Mouse (Mus musculus): ENCODE measurements around the gene Atat1. TPM values are rescaled to one million over a fixed set of nuclear protein-coding genes. Genes with fewer than 3 reads are reported as not detected.

Gene Atat1
- total and polyA plus RNA-seq, 3 experiments: 6.0 to 22.0 (median 6.0) TPM

DNA sequence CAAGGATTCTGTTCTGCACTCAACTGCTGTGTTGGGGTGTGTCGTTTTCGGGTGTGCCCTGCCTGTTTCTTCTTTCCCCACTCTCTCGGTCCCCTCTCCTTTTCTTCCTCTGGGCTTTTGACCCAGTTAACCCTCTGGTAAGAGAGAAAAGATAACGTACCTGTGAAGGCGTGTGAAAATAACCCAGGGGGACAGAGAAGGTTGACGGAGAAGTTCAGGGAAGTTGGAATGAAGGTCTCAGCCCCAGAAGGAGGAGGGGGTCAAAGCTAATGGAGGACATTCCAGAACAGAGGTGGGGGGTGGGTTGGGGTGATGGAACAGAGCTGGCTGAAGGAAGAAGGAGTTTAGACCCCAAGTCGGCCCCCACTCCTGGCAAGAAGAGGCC lies 40.9 kb downstream of the Atat1 start:
- no peak for TF ChIP-seq EP300 (IDR thresholded peaks at IDR 0.05; ENCODE audit: insufficient read depth, low read depth, low read length)
- no peak for TF ChIP-seq CTCF (IDR thresholded peaks at IDR 0.05)
- no peak for TF ChIP-seq POLR2A (IDR thresholded peaks at IDR 0.05; ENCODE audit: insufficient read depth, low read depth, low read length)
- Histone ChIP-seq H3K9ac (ENCODE audit: low read depth, low read length) (peak overlapping the region; percentile 91), H3K27ac (peak overlapping the region; percentile 98), H3K79me2 (replicated peaks; ENCODE audit: control insufficient read depth, insufficient read depth, low read length) (no peaks in the 10 kb centered on the region), H3K27me3 (ENCODE audit: control insufficient read depth, insufficient read depth, low read length) (no peaks in the 10 kb centered on the region), H3K4me3 (peak overlapping the region; percentile 61), H3K36me3 (ENCODE audit: control insufficient read depth, insufficient read depth, low read length) (peaks cover 4% of the 10 kb centered on the region; the same call in 1 of the 2 replicates), H3K4me1 (ENCODE audit: control insufficient read depth, insufficient read depth, low read length) (peaks cover 15% of the 10 kb centered on the region)
- intact Hi-C loops (cut with DNase I): no loop called here
- 7% methylated on average over 7 of the region's 7 CpGs for WGBS
- no peak for DNase-seq

DNA sequence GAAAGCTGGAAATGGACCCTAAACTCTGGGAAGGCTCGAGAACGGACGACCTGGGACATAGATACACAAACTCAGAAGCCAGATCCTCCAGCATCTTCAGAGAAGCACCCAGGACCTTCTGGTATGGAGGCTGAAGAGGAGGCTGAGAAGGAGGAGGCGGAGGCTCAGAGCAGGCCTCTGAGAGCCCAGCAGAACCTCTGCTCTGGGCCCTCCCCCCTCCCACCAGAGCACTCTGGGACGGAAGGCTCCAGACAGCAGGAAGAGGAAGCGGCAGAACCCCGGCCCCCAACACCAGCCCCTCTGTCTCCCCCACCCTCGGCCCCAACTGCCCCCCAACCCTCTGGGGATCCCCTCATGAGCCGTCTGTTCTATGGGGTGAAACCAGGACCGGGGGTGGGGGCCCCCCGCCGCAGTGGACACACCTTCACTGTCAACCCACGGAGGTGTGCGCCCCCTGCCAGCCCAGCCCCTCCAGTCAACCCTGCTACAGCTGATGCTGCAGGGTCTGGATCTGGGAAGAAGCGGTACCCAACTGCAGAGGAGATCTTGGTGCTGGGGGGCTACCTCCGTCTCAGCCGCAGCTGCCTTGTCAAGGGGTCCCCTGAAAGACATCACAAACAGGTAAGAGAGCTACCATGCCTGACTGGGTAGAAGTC lies 41.6 kb downstream of the Atat1 start:
- TF ChIP-seq POLR2A (IDR thresholded peaks at IDR 0.05; ENCODE audit: insufficient read depth, low read depth, low read length): no peak; the same call in 1 of the 2 replicates
- TF ChIP-seq CTCF (IDR thresholded peaks at IDR 0.05): no peak
- peak; percentile 59 to 73 for DNase-seq
- WGBS: 19% methylated on average over 13 of the region's 17 CpGs

DNA sequence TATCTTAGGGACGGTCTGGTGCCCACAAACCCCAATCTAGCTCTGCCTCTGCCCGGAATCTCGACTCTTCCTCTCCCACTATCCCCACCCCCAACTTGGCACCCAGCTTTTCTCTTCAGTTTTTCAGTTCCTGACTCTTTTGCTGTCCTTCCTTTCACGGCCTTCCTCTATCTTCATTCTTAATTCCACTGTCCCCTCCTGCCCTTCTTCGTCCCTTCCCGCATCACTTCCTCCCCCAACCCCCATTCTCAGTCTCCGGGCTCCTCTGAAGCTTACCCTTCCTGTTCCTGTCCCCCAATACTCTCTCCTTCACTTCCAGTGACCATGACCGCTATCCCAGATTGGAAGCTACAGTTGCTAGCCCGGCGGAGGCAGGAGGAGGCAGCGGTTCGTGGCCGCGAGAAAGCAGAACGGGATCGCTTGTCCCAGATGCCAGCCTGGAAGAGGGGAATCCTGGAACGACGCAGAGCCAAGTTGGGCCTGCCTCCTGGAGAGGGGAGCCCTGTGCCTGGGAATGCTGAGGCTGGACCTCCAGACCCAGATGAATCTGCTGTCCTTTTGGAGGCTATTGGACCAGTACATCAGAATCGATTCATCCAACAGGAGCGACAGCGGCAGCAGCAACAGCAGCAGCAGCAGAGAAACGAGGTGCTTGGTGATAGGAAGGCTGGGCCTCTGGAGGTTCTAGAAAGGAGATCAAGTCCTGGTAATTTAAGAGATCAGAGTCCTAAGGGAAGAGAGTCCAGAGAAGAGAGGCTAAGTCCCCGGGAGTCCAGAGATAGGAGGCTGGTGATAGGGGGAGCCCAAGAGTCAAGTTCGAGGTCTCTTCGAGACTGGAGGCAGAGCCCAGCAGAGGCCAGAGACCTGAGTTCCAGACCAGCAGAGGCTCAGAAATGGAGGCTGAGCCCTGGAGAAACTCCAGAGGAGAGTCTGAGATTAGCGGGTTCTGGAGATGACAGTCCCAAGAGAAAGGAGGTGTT lies 42.7 kb downstream of the Atat1 start:
- peak; percentile 69 to 76 for DNase-seq
- Histone ChIP-seq H3K27ac (peak overlapping the region; percentile 98), H3K27me3 (ENCODE audit: control insufficient read depth, insufficient read depth, low read length) (no peaks in the 10 kb centered on the region), H3K9ac (ENCODE audit: low read depth, low read length) (peak overlapping the region; percentile 98), H3K79me2 (replicated peaks; ENCODE audit: control insufficient read depth, insufficient read depth, low read length) (no peaks in the 10 kb centered on the region), H3K36me3 (ENCODE audit: control insufficient read depth, insufficient read depth, low read length) (no peaks in the 10 kb centered on the region), H3K4me3 (peak overlapping the region; percentile 61), H3K4me1 (ENCODE audit: control insufficient read depth, insufficient read depth, low read length) (peaks cover 9% of the 10 kb centered on the region)
- 15% methylated on average over 26 of the region's 26 CpGs for WGBS
- TF ChIP-seq CTCF (IDR thresholded peaks at IDR 0.05) (peak; percentile 67), POLR2A (IDR thresholded peaks at IDR 0.05; ENCODE audit: insufficient read depth, low read depth, low read length) (no peak)
- intact Hi-C loops (cut with DNase I): loop anchor here (2.0 kb wide), 1 partner anchor 50 kb away; the partner anchor contains the start of genes Mrps18b and Ppp1r10

More for the DNA sequence above, 41.6 kb downstream of the Atat1 start:
- intact Hi-C loops (cut with DNase I): no loop called here
- Histone ChIP-seq H3K27me3 (ENCODE audit: control insufficient read depth, insufficient read depth, low read length) (no peaks in the 10 kb centered on the region), H3K27ac (peak overlapping the region; percentile 98), H3K9ac (ENCODE audit: low read depth, low read length) (peak overlapping the region; percentile 91), H3K4me3 (peak overlapping the region; percentile 61), H3K79me2 (replicated peaks; ENCODE audit: control insufficient read depth, insufficient read depth, low read length) (no peaks in the 10 kb centered on the region), H3K4me1 (ENCODE audit: control insufficient read depth, insufficient read depth, low read length) (peaks cover 12% of the 10 kb centered on the region), H3K36me3 (ENCODE audit: control insufficient read depth, insufficient read depth, low read length) (peaks cover 3% of the 10 kb centered on the region; the same call in 1 of the 2 replicates)

DNA sequence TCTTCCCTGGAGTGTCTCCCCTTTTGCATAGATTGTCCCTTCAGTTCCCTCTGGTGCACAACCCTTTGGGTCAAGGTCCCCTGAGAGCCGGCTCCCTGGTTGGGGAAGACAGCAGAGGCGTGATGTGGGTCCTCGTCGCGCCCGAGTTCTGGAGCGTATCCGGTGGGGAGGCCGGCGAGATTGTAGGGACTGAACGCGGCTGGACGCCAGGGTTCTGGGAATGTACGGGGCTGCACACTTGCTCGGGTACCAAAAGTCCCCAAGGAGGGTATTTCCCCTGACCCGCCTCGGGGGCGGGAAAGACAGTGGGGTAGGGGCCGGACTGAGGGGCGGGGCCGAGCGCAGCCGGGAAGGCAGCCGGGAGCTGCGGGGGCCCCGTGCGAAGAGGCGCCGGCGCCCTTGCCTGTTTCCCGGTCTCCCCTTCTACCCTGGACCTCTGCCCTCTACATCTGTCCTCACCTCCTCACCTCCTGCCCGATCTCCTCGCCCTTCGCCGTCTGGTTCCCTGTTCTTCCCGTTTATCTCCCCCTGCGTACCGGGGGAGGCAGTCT lies 43.5 kb downstream of the Atat1 start:
- intact Hi-C loops (cut with DNase I): loop anchor here (2.0 kb wide), 1 partner anchor 50 kb away; the partner anchor contains the start of genes Mrps18b and Ppp1r10
- Histone ChIP-seq H3K4me3 (peak overlapping the region; percentile 61), H3K9ac (ENCODE audit: low read depth, low read length) (peak overlapping the region; percentile 98), H3K79me2 (replicated peaks; ENCODE audit: control insufficient read depth, insufficient read depth, low read length) (no peaks in the 10 kb centered on the region), H3K4me1 (ENCODE audit: control insufficient read depth, insufficient read depth, low read length) (peaks cover 7% of the 10 kb centered on the region), H3K36me3 (ENCODE audit: control insufficient read depth, insufficient read depth, low read length) (no peaks in the 10 kb centered on the region), H3K27me3 (ENCODE audit: control insufficient read depth, insufficient read depth, low read length) (no peaks in the 10 kb centered on the region), H3K27ac (peak overlapping the region; percentile 98)
- 1% methylated on average over 37 of the region's 38 CpGs for WGBS
- TF ChIP-seq POLR2A (IDR thresholded peaks at IDR 0.05; ENCODE audit: insufficient read depth, low read depth, low read length): peak; percentile 72
- no peak; the same call in 1 of the 2 replicates for TF ChIP-seq EP300 (IDR thresholded peaks at IDR 0.05; ENCODE audit: insufficient read depth, low read depth, low read length)
- TF ChIP-seq CTCF (IDR thresholded peaks at IDR 0.05): no peak
- DNase-seq: peak; percentile 87 to 89

DNA sequence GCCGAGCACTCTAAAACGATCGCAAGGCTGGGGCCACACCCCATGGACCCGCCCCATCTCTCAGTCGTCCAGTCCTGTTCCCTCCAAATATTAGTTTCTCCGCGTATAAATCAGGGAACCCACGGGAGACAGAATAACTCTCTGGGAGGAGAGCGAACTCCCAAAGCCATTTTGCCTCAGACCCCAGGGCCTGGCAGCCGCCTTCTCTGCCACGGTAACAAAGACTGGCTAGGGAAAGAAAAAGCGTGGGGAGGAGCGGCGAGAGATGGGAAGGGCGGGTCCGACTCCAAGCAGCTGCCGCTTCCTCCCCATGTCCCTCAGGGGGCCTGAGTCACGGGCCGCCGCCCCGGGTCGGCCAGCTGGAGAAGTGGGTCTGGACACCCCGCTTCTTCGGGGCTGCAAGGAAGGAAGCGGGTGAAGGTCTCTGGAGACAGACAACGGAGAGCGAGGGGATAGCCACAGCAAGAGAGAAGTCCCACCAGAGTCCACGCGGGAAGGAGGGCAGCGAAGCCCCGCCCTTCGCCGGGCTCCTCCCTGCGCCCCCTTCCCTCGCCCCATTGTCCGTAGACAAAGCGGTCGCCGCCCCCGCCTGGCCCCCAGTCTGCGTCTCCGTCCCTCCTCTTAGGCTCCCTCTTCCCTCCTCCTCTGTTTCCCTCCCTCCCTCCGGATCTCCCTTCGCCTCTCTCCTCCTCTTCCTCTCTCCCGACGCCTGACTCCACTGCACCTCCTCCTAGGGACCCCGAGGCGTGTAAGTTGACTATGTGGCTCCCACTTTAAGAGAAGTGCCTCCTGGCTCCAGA lies 44.2 kb downstream of the Atat1 start, which contains the start of gene Ppp1r18:
Ppp1r18 (plus strand) TSS at position 113 of the 800 bp plus-strand sequence.
- Histone ChIP-seq H3K4me3 (peak within 1 kb of the TSS; percentile 61), H3K27ac (peak within 1 kb of the TSS; percentile 98), H3K27me3 (ENCODE audit: control insufficient read depth, insufficient read depth, low read length) (no peaks in the 10 kb centered on the region), H3K36me3 (ENCODE audit: control insufficient read depth, insufficient read depth, low read length) (no peaks in the 10 kb centered on the region), H3K79me2 (replicated peaks; ENCODE audit: control insufficient read depth, insufficient read depth, low read length) (no peaks in the 10 kb centered on the region), H3K9ac (ENCODE audit: low read depth, low read length) (peak within 1 kb of the TSS; percentile 98), H3K4me1 (ENCODE audit: control insufficient read depth, insufficient read depth, low read length) (peaks cover 7% of the 10 kb centered on the region)
- DNase-seq: peak; percentile 87 to 90
- intact Hi-C loops (cut with DNase I): loop anchor here (2.0 kb wide), 1 partner anchor 51 kb away; the partner anchor contains the start of genes Mrps18b and Ppp1r10
- WGBS: under 1% methylated on average over 48 of the region's 48 CpGs
- TF ChIP-seq POLR2A (IDR thresholded peaks at IDR 0.05; ENCODE audit: insufficient read depth, low read depth, low read length) (peak; percentile 95), CTCF (IDR thresholded peaks at IDR 0.05) (no peak), EP300 (IDR thresholded peaks at IDR 0.05; ENCODE audit: insufficient read depth, low read depth, low read length) (peak; percentile 71)
